Mouse (Mus musculus) hindbrain, embryonic 11.5 days (tissue): ENCODE measurements around the gene Pttg1. TPM values are rescaled to one million over a fixed set of nuclear protein-coding genes. Genes with fewer than 3 reads are reported as not detected.
A peak's percentile ranks its signal among the peaks of the same experiment; 100 is the strongest.

Experiments
- ATAC-seq: fragments of 200-750 bp; cut with Nextera tagmentation; 2 replicates; pipeline ENCODE4 v1.8.0; 2017; ENCODE audit warnings: mild to moderate bottlenecking, moderate TSS enrichment, moderate library complexity; ENCODE audit not compliant: low FRiP score
- DNase-seq: peaks from one replicate; pipeline ENCODE4 v3.0.0-alpha.2; 2015; ENCODE audit warnings: low spot score
- H3K27ac ChIP-seq: fragments of 300-500 bp; sonication (generic); 2 replicates; pipeline ENCODE4 v1.5.1; 2014; ENCODE audit warnings: mild to moderate bottlenecking, low read depth, low read length
- H3K27me3 ChIP-seq: fragments of 300-500 bp; sonication (generic); 2 replicates; pipeline ENCODE4 v1.6.1; 2014; ENCODE audit warnings: mild to moderate bottlenecking, low read length, moderate library complexity, mixed read lengths; ENCODE audit not compliant: control insufficient read depth, insufficient read depth
- H3K36me3 ChIP-seq: fragments of 300-500 bp; sonication (generic); 2 replicates; pipeline ENCODE4 v1.6.1; 2014; ENCODE audit warnings: mild to moderate bottlenecking, low read length, moderate library complexity, mixed read lengths; ENCODE audit not compliant: control insufficient read depth, insufficient read depth
- H3K4me1 ChIP-seq: fragments of 300-500 bp; sonication (generic); replicated peaks from 2 replicates; pipeline ENCODE4 v1.6.1; 2014; ENCODE audit warnings: low read length, mixed read lengths; ENCODE audit not compliant: control insufficient read depth, insufficient read depth
- H3K4me2 ChIP-seq: fragments of 300-500 bp; sonication (generic); replicated peaks from 2 replicates; pipeline ENCODE4 v1.6.1; 2014; ENCODE audit warnings: mild to moderate bottlenecking, low read depth, low read length
- H3K4me3 ChIP-seq: fragments of 300-500 bp; sonication (generic); 2 replicates; pipeline ENCODE4 v1.5.1; 2014; ENCODE audit warnings: low read depth, low read length
- H3K9ac ChIP-seq: fragments of 300-500 bp; sonication (generic); 2 replicates; pipeline ENCODE4 v1.6.1; 2014; ENCODE audit warnings: low read depth, low read length
- H3K9me3 ChIP-seq: fragments of 300-500 bp; sonication (generic); 2 replicates; pipeline ENCODE4 v1.6.1; 2016; ENCODE audit warnings: low read length; ENCODE audit not compliant: control insufficient read depth
- WGBS: fragments of 180-500 bp; shearing (Covaris S2); extraction: QIAGEN DNeasy Blood & Tissue Kit; methylation state at CpG from one replicate; pipeline ENCODE4 v1.1.7; 2014; 5-methylcytosine and 5-hydroxymethylcytosine counted together
- microRNA counts: library from miRNA; unstranded; fragments of <30 nt; microRNA quantifications from one replicate; lab custom pipeline; 2015
- polyA plus RNA-seq: library from polyadenylated mRNA; unstranded; fragments of >200 nt; fragmentation: Nextera tagmentation; extraction: Ambion mirVana; gene quantifications from 2 replicates; pipeline ENCODE4 v1.2.1, GENCODE M21; 2014

The Pttg1 gene
- polyA plus RNA-seq, 1 experiment from 2014 or later, result 92.8 TPM

- WGBS, result 86% methylated on average over 6 of the region's 6 CpGs
- H3K4me1 ChIP-seq, result no peaks in the 10 kb centered on the region
- no peak overlapping the region for H3K9ac ChIP-seq
- ATAC-seq (no peak), DNase-seq (no peak)
- H3K4me3 ChIP-seq, result no peak overlapping the region
- H3K27ac ChIP-seq, result no peak overlapping the region
- H3K27me3 ChIP-seq, result no peaks in the 10 kb centered on the region
- no peaks in the 10 kb centered on the region for H3K36me3 ChIP-seq
- H3K9me3 ChIP-seq, result no peaks in the 10 kb centered on the region
- no peak overlapping the region for H3K4me2 ChIP-seq
Observed at GRCm38 (mm10) chr11:43374956-43375355, 51.1 kb downstream of the Pttg1 start.

GRCm38 (mm10) chr11:43373367-43373766 lies 52.7 kb downstream of the Pttg1 start:
- ATAC-seq (no peak), DNase-seq (no peak)
- 93% methylated on average over 3 of the region's 3 CpGs for WGBS
- Histone ChIP-seq H3K4me1 (no peaks in the 10 kb centered on the region), H3K9ac (no peak overlapping the region), H3K4me3 (no peak overlapping the region), H3K4me2 (no peak overlapping the region), H3K36me3 (no peaks in the 10 kb centered on the region), H3K27ac (no peak overlapping the region), H3K9me3 (no peaks in the 10 kb centered on the region), H3K27me3 (no peaks in the 10 kb centered on the region)

GRCm38 (mm10) chr11:43371807-43372206 lies 54.2 kb downstream of the Pttg1 start:
- no peak for ATAC-seq
- H3K4me3 ChIP-seq, result no peak overlapping the region
- H3K4me1 ChIP-seq, result no peaks in the 10 kb centered on the region
- DNase-seq, result no peak
- no peaks in the 10 kb centered on the region for H3K27me3 ChIP-seq
- no peaks in the 10 kb centered on the region for H3K9me3 ChIP-seq
- no peak overlapping the region for H3K27ac ChIP-seq
- WGBS, result 90% methylated on average over 3 of the region's 3 CpGs
- H3K9ac ChIP-seq, result no peak overlapping the region
- no peaks in the 10 kb centered on the region for H3K36me3 ChIP-seq
- no peak overlapping the region for H3K4me2 ChIP-seq

MicroRNAs encoded within 50 kb of the gene (microRNA counts, 519-probe panel; counts per million panel counts)
- 3,437 counts per million, percentile 22 among the panel's probes with 10 or more counts for microRNA mmu-miR-146a (lab: Ali Mortazavi, UCI)

Other genes with a start within 250 kb of the Pttg1 start
- gene Slu7, start 7.5 kb upstream of the Pttg1 start, polyA plus RNA-seq, result 69.7 and 73.6 TPM in 2 replicates
- 3.2 and 3.3 TPM in 2 replicates for gene C1qtnf2, start 48.0 kb upstream of the Pttg1 start, polyA plus RNA-seq
- gene Ccnjl, start 102.5 kb upstream of the Pttg1 start, polyA plus RNA-seq, result 34.2 and 37.7 TPM in 2 replicates
- gene 4933415A04Rik, start 160.8 kb upstream of the Pttg1 start, polyA plus RNA-seq, result 8.5 and 10.4 TPM in 2 replicates
- gene Fabp6, start 175.3 kb upstream of the Pttg1 start, polyA plus RNA-seq, result not detected in 2 replicates